Mouse (Mus musculus): ENCODE measurements around the gene Rhot1. TPM values are rescaled to one million over a fixed set of nuclear protein-coding genes. Genes with fewer than 3 reads are reported as not detected.
"Not testable (repeated sequence)": the region's sequence is repeated elsewhere in the genome, so short reads cannot be mapped to it uniquely, and the experiment has no call there.

Rhot1 gene
- total RNA-seq, 2 experiments from 2014 or later, result 62.2 to 64.0 TPM

GRCm38 (mm10) chr11:80190280-80190679 is 18.5 kb upstream of the Rhot1 start:
- no peak for DNase-seq (ENCODE audit: low spot score in 2 of 2)

GRCm38 (mm10) chr11:80193827-80194226 is 15.0 kb upstream of the Rhot1 start:
- no peak for DNase-seq (ENCODE audit: low spot score in 2 of 2)

GRCm38 (mm10) chr11:80196351-80196750 is 12.5 kb upstream of the Rhot1 start:
- DNase-seq (ENCODE audit: low spot score in 2 of 2), result no peak

- DNase-seq (ENCODE audit: low spot score in 2 of 2), result no peak
Observed at GRCm38 (mm10) chr11:80199316-80199715, 9.5 kb upstream of the Rhot1 start.

GRCm38 (mm10) chr11:80199773-80200172 is 9.0 kb upstream of the Rhot1 start:
- no peak for DNase-seq (ENCODE audit: low spot score in 2 of 2)

GRCm38 (mm10) chr11:80200326-80200725 is 8.5 kb upstream of the Rhot1 start:
- no peak for DNase-seq (ENCODE audit: low spot score in 2 of 2)

- no peak for DNase-seq (ENCODE audit: low spot score in 2 of 2)
Observed at GRCm38 (mm10) chr11:80202296-80202695, 6.5 kb upstream of the Rhot1 start.

GRCm38 (mm10) chr11:80204037-80204436 is 4.8 kb upstream of the Rhot1 start:
- peak in 1 of 2 experiments; percentile 27 for DNase-seq (ENCODE audit: low spot score in 2 of 2)

GRCm38 (mm10) chr11:80204941-80205340 is 3.9 kb upstream of the Rhot1 start:
- no peak for DNase-seq (ENCODE audit: low spot score in 2 of 2)

GRCm38 (mm10) chr11:80208465-80208859 is 357 bp upstream of the Rhot1 start:
- no peak for DNase-seq (ENCODE audit: low spot score in 2 of 2)

GRCm38 (mm10) chr11:80210321-80210720 is 1.5 kb downstream of the Rhot1 start:
- no peak for DNase-seq (ENCODE audit: low spot score in 2 of 2)

- DNase-seq (ENCODE audit: low spot score in 2 of 2), result no peak
Observed at GRCm38 (mm10) chr11:80212282-80212681, 3.5 kb downstream of the Rhot1 start.

- DNase-seq (ENCODE audit: low spot score in 2 of 2), result no peak
Observed at GRCm38 (mm10) chr11:80215291-80215690, 6.5 kb downstream of the Rhot1 start.

GRCm38 (mm10) chr11:80218657-80219293 is 10.0 kb downstream of the Rhot1 start:
- DNase-seq (ENCODE audit: low spot score in 2 of 2), result no peak

- DNase-seq (ENCODE audit: low spot score in 2 of 2), result not testable (repeated sequence)
Observed at GRCm38 (mm10) chr11:80230066-80230465, 21.2 kb downstream of the Rhot1 start.

GRCm38 (mm10) chr11:80237278-80237677 is 28.5 kb downstream of the Rhot1 start:
- DNase-seq (ENCODE audit: low spot score in 2 of 2), result no peak

GRCm38 (mm10) chr11:80238306-80238705 is 29.5 kb downstream of the Rhot1 start:
- DNase-seq (ENCODE audit: low spot score in 2 of 2), result no peak

GRCm38 (mm10) chr11:80247026-80247425 is 38.2 kb downstream of the Rhot1 start:
- DNase-seq (ENCODE audit: low spot score in 2 of 2), result no peak

GRCm38 (mm10) chr11:80248531-80248930 is 39.7 kb downstream of the Rhot1 start:
- DNase-seq (ENCODE audit: low spot score in 2 of 2), result no peak

GRCm38 (mm10) chr11:80264137-80264536 is 55.3 kb downstream of the Rhot1 start:
- DNase-seq (ENCODE audit: low spot score in 2 of 2), result no peak

GRCm38 (mm10) chr11:80271096-80271495 is 62.3 kb downstream of the Rhot1 start:
- no peak for DNase-seq (ENCODE audit: low spot score in 2 of 2)

- DNase-seq (ENCODE audit: low spot score in 2 of 2), result no peak
Observed at GRCm38 (mm10) chr11:80275011-80275410, 66.2 kb downstream of the Rhot1 start.

- no peak for DNase-seq (ENCODE audit: low spot score in 2 of 2)
Observed at GRCm38 (mm10) chr11:80278054-80278453, 69.2 kb downstream of the Rhot1 start.

GRCm38 (mm10) chr11:80283786-80284185 is 75.0 kb downstream of the Rhot1 start:
- DNase-seq (ENCODE audit: low spot score in 2 of 2), result peak; percentile 17 to 35
